Mouse (Mus musculus) myocyte (in vitro differentiated cells): ENCODE results near the gene Unkl. TPM values are rescaled to one million over a fixed set of nuclear protein-coding genes. Genes with fewer than 3 reads are reported as not detected.

Experiments
- H3K27me3 ChIP-seq: one replicate; pipeline ENCODE4 v1.6.1; 2011; ENCODE audit not compliant: control insufficient read depth, insufficient read depth, insufficient read length
- H3K36me3 ChIP-seq: one replicate; pipeline ENCODE4 v1.6.1; 2011; ENCODE audit not compliant: control insufficient read depth, insufficient read depth
- H3K4me2 ChIP-seq: one replicate; pipeline ENCODE4 v1.6.1; 2011; ENCODE audit warnings: low read depth, control low read depth
- H3K4me3 ChIP-seq: one replicate; pipeline ENCODE4 v1.5.1; 2011; ENCODE audit warnings: mild to moderate bottlenecking, control low read depth, moderate library complexity
- H3K79me2 ChIP-seq: one replicate; pipeline ENCODE4 v1.6.1; 2011; ENCODE audit not compliant: control insufficient read depth, insufficient read depth
- H3ac ChIP-seq: one replicate; pipeline ENCODE4 v1.6.1; 2011; ENCODE audit not compliant: control insufficient read depth, insufficient read length
- CEBPB ChIP-seq: IDR thresholded peaks from 2 replicates; pipeline ENCODE4 v1.6.1; 2011; ENCODE audit warnings: mild to moderate bottlenecking, moderate library complexity; ENCODE audit not compliant: poor library complexity, insufficient read depth, severe bottlenecking
- E2F4 ChIP-seq: IDR thresholded peaks from one replicate; pipeline ENCODE4 v1.6.1; 2011; ENCODE audit warnings: mild to moderate bottlenecking, control low read depth, moderate library complexity; ENCODE audit not compliant: insufficient read depth
- MAX ChIP-seq: IDR thresholded peaks from one replicate; pipeline ENCODE4 v1.6.1; 2011; ENCODE audit warnings: low read depth, mild to moderate bottlenecking, control low read depth
- MYOD1 ChIP-seq, 3 experiments: IDR thresholded peaks; one replicate each; pipeline ENCODE4 v1.6.1; 2011; ENCODE audit warnings: control low read depth in 2 of 3, low read depth in 2 of 3, mild to moderate bottlenecking in 2 of 3, moderate library complexity in 1 of 3; ENCODE audit not compliant: insufficient read length in 2 of 3, control insufficient read depth in 1 of 3
- MYOG ChIP-seq, 3 experiments: IDR thresholded peaks; one replicate each; pipeline ENCODE4 v1.6.1; 2011; ENCODE audit warnings: control low read depth in 2 of 3, low read depth in 2 of 3, mild to moderate bottlenecking in 2 of 3; ENCODE audit not compliant: insufficient read length in 2 of 3, control insufficient read depth in 1 of 3, insufficient read depth in 1 of 3
- POLR2A ChIP-seq: IDR thresholded peaks from one replicate; pipeline ENCODE4 v1.6.1; 2011; ENCODE audit warnings: low read depth, mild to moderate bottlenecking, control low read depth, moderate library complexity; ENCODE audit not compliant: insufficient read length
- POLR2AphosphoS2 ChIP-seq: IDR thresholded peaks from one replicate; pipeline ENCODE4 v1.6.1; 2011; ENCODE audit warnings: low read depth, control low read depth; ENCODE audit not compliant: insufficient read length
- REST ChIP-seq: IDR thresholded peaks from one replicate; pipeline ENCODE4 v1.6.1; 2011; ENCODE audit warnings: mild to moderate bottlenecking, control low read depth, moderate library complexity; ENCODE audit not compliant: insufficient read depth, insufficient read length
- SRF ChIP-seq: IDR thresholded peaks from one replicate; pipeline ENCODE4 v1.6.1; 2011; ENCODE audit warnings: low read depth; ENCODE audit not compliant: control insufficient read depth, insufficient read length
- TCF12 ChIP-seq: IDR thresholded peaks from one replicate; pipeline ENCODE4 v1.6.1; 2011; ENCODE audit warnings: mild to moderate bottlenecking, control low read depth; ENCODE audit not compliant: poor library complexity, insufficient read depth, severe bottlenecking
- TCF3 ChIP-seq: IDR thresholded peaks from one replicate; pipeline ENCODE4 v1.6.1; 2011; ENCODE audit warnings: low read depth, control low read depth; ENCODE audit not compliant: insufficient read length
- USF1 ChIP-seq: IDR thresholded peaks from one replicate; pipeline ENCODE4 v1.6.1; 2011; ENCODE audit warnings: low read depth, mild to moderate bottlenecking, control low read depth, moderate library complexity
- polyA plus RNA-seq: library from polyadenylated mRNA; unstranded; fragments of >200 nt; fragmentation: generic; extraction: Trizol; gene quantifications from one replicate; pipeline ENCODE4 v1.2.1, GENCODE M21; 2012; ENCODE audit warnings: missing spikeins

The Unkl gene
- polyA plus RNA-seq, 1 experiment: 1.9 TPM

DNA sequence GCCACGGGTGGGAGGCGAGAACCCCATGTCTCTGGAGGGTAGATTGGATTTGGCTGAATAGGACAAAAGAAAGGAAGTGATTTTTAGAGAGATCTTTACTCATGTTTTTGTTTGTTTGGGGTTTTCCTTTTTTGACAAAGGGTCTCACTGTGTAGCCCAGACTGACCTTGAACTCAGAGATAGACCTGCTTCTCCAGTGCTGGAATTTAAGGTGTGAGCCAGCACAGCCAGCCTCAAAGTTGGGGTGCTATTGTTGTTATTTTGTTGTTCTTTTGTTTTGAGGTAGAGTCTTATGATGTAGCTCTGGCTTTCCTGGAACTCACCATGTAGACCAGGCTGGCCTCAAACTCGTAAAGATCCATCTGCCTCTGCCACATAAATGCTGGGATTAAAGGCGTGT, 14.2 kb downstream of the Unkl start:
- Histone ChIP-seq H3K36me3 (peaks cover 8% of the 10 kb centered on the region), H3K79me2 (no peaks in the 10 kb centered on the region), H3K27me3 (no peaks in the 10 kb centered on the region), H3K4me3 (no peak overlapping the region), H3K4me2 (no peak overlapping the region), H3ac (no peak overlapping the region)
- TF ChIP-seq USF1 (no peak), POLR2AphosphoS2 (no peak)

DNA sequence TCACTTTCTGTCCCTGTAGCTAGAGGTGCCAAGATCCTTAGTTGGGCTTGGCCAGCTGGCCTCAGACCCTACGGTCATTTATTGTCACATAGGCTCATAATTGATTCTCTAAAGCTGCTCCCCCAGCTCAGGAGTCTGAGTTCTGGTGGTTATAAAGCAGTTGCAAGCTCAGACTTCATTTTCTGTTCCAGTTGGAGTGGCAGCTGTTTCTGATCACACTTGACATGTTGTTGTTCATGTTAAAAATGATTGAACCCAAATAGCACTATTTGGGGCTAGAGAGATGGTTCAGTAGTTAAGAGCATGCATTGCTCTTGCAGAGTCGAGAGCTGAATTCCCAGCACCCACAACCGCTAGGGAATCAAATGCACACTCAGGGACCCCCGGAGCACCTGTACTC, 21.8 kb downstream of the Unkl start:
- H3K4me2 ChIP-seq: no peak overlapping the region
- H3K36me3 ChIP-seq: peaks cover 7% of the 10 kb centered on the region
- TF ChIP-seq E2F4 (no peak), MAX (no peak)
- H3K4me3 ChIP-seq: no peak overlapping the region
- no peaks in the 10 kb centered on the region for H3K27me3 ChIP-seq
- no peaks in the 10 kb centered on the region for H3K79me2 ChIP-seq
- H3ac ChIP-seq: no peak overlapping the region

DNA sequence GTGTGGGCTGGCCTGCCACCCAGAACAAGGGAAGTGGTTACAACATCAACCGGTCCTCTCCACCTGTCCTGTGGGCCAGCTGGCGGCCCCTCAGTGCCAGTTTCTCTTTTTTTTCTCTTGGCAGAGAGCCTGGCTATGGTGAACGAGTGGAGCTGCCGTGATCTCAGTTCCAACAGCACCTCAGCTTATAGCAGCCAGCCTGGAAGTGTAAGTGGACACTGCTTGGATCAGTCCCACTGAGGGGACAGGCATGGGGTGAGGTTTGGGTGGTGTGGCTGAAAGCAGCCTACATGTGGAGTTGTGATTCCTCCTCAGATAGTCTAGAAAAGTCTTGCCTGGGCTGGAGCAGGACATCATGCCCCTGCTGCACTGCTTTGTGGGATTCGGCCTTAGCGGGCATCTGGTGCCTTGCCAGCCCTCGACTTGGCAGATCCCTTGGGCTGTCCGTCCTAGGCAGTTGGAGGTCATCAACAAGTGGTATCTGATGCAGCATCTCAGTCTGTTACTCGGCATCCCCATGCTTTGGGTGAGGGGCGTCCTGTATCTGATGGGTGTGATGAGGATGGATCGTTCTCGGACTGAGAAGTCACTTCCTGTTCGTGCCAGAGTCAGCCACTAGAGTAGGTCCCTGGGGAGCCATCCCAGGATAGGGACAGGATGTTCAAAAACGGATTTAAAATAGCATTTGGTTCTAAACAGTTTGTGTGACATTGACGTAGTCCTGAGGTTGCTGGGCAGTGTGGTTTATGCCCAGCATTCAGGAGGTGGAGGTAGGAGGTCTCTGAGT, 22.7 kb downstream of the Unkl start:
- H3K4me2 ChIP-seq: peak overlapping the region; percentile 6
- H3ac ChIP-seq: no peak overlapping the region
- H3K79me2 ChIP-seq: no peaks in the 10 kb centered on the region
- TF ChIP-seq MYOD1 (IDR thresholded peaks at IDR 0.05; ENCODE audit: control insufficient read depth in 1 of 3, insufficient read length in 2 of 3, low read depth in 2 of 3) (peak; percentile 50 to 82 (median 79)), E2F4 (no peak), SRF (no peak), MYOG (IDR thresholded peaks at IDR 0.05; ENCODE audit: control insufficient read depth in 1 of 3, insufficient read depth in 1 of 3, insufficient read length in 2 of 3, low read depth in 2 of 3) (peak; percentile 61 to 86 (median 65)), TCF12 (peak; percentile 52), REST (no peak), TCF3 (peak; percentile 40)
- H3K36me3 ChIP-seq: peaks cover 7% of the 10 kb centered on the region
- H3K27me3 ChIP-seq: no peaks in the 10 kb centered on the region
- no peak overlapping the region for H3K4me3 ChIP-seq

DNA sequence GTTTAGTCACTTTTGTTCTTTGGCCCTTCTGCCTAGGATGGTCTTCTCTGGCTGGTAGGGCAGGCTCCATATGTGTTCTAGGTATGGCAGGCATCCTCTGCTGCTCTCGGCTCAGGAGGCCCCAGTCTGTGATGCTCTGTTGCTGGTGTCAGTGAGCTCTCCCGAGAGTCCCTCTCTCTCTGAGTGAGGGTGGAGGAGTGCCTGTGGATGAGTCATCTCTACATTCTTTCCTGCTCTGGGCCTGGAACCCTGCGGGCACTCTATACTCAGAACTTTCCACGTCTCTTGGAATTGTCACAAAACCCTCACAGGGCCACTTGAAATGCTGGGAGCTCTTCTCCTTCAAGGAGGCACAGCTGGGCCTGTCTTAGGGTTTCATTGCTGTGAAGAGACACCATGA, 23.5 kb downstream of the Unkl start:
- no peaks in the 10 kb centered on the region for H3K27me3 ChIP-seq
- no peaks in the 10 kb centered on the region for H3K79me2 ChIP-seq
- no peak overlapping the region for H3ac ChIP-seq
- TF ChIP-seq TCF3 (no peak), E2F4 (no peak), MYOD1 (IDR thresholded peaks at IDR 0.05; ENCODE audit: control insufficient read depth in 1 of 3, insufficient read length in 2 of 3, low read depth in 2 of 3) (no peak), MYOG (IDR thresholded peaks at IDR 0.05; ENCODE audit: control insufficient read depth in 1 of 3, insufficient read depth in 1 of 3, insufficient read length in 2 of 3, low read depth in 2 of 3) (no peak), POLR2A (no peak), TCF12 (no peak), REST (no peak), CEBPB (no peak), USF1 (no peak), MAX (no peak), POLR2AphosphoS2 (no peak), SRF (no peak)
- H3K4me3 ChIP-seq: no peak overlapping the region
- peaks cover 7% of the 10 kb centered on the region for H3K36me3 ChIP-seq
- peak overlapping the region; percentile 6 for H3K4me2 ChIP-seq

DNA sequence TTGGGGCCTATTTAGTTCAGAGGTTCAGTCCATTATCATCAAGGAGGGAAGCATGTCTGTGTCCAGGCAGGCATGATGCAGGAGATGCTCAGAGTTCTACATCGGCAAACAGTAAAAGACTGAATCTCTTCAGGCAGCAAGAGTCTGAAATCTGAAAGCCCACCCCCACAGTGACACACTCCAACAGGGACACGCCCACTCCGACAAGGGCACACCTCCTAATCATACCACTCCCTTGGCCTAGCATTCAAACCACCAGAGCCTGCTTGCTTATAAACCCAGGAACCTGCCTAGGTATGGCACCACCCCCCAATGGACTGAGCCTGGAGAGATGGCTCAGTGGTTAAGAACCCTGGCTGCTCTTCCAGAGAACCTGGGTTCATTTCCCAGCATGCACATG, 27.2 kb downstream of the Unkl start:
- TF ChIP-seq CEBPB (no peak), MYOG (IDR thresholded peaks at IDR 0.05; ENCODE audit: control insufficient read depth in 1 of 3, insufficient read depth in 1 of 3, insufficient read length in 2 of 3, low read depth in 2 of 3) (no peak), REST (no peak), USF1 (no peak), E2F4 (no peak), TCF12 (no peak), POLR2AphosphoS2 (no peak), MAX (no peak)
- Histone ChIP-seq H3K4me2 (no peak overlapping the region), H3K79me2 (no peaks in the 10 kb centered on the region), H3K27me3 (no peaks in the 10 kb centered on the region), H3ac (no peak overlapping the region), H3K4me3 (no peak overlapping the region), H3K36me3 (peaks cover 4% of the 10 kb centered on the region)
